Mouse (Mus musculus) MEL (cell line): Measurements from ENCODE around the gene Vamp2. TPM values are rescaled to one million over a fixed set of nuclear protein-coding genes. Genes with fewer than 3 reads are reported as not detected.
A peak's percentile ranks its signal among the peaks of the same experiment; 100 is the strongest.

Experiments used
- DNase-seq: peaks from one replicate; pipeline ENCODE4 v3.0.0; 2011; ENCODE audit warnings: low read depth, low spot score
- H3K27ac ChIP-seq: 2 replicates; pipeline ENCODE4 v1.5.1; 2012; ENCODE audit warnings: low read depth, mild to moderate bottlenecking, control low read depth, low read length, moderate library complexity; ENCODE audit not compliant: control insufficient read depth
- H3K27me3 ChIP-seq, 2 experiments: fragments of 150-350 bp in 1 of 2; sonication (generic) in 1 of 2; 2 replicates each; pipeline ENCODE4 v1.6.1; 2012; ENCODE audit warnings: low read length in 2 of 2, mild to moderate bottlenecking in 2 of 2, improper control_type of control experiment in 1 of 2, moderate library complexity in 1 of 2; ENCODE audit not compliant: insufficient read depth in 2 of 2, control insufficient read depth in 1 of 2
- H3K36me3 ChIP-seq, 2 experiments: 2 replicates each; pipeline ENCODE4 v1.6.1; 2012 to 2014; ENCODE audit warnings: low read length in 2 of 2, improper control_type of control experiment in 1 of 2, inconsistent platforms in 1 of 2, mild to moderate bottlenecking in 1 of 2; ENCODE audit not compliant: insufficient read depth in 2 of 2, control insufficient read depth in 1 of 2
- H3K4me1 ChIP-seq, 2 experiments: fragments of 150-350 bp in 1 of 2; sonication (generic) in 1 of 2; 2 replicates each; pipeline ENCODE4 v1.6.1; 2012; ENCODE audit warnings: low read length in 2 of 2, improper control_type of control experiment in 1 of 2, mild to moderate bottlenecking in 1 of 2; ENCODE audit not compliant: insufficient read depth in 2 of 2, control insufficient read depth in 1 of 2
- H3K4me3 ChIP-seq, 2 experiments: fragments of 150-350 bp in 1 of 2; sonication (generic) in 1 of 2; 2 replicates each; pipeline ENCODE4 v1.5.1; 2012; ENCODE audit warnings: low read depth in 2 of 2, low read length in 2 of 2, mild to moderate bottlenecking in 2 of 2, moderate library complexity in 2 of 2, control low read depth in 1 of 2, improper control_type of control experiment in 1 of 2; ENCODE audit not compliant: control insufficient read depth in 1 of 2, insufficient read depth in 1 of 2
- H3K79me2 ChIP-seq: 2 replicates; pipeline ENCODE4 v1.6.1; 2012; ENCODE audit warnings: mild to moderate bottlenecking, low read length, moderate library complexity; ENCODE audit not compliant: control insufficient read depth, poor library complexity, insufficient read depth
- H3K9ac ChIP-seq: 2 replicates; pipeline ENCODE4 v1.6.1; 2012; ENCODE audit warnings: low read depth, mild to moderate bottlenecking, control low read depth, low read length, moderate library complexity; ENCODE audit not compliant: control insufficient read depth, poor library complexity, severe bottlenecking
- H3K9me3 ChIP-seq: fragments of 150-350 bp; sonication (generic); replicated peaks from 2 replicates; pipeline ENCODE4 v1.6.1; 2012; ENCODE audit warnings: mild to moderate bottlenecking, low read length, improper control_type of control experiment, moderate library complexity; ENCODE audit not compliant: insufficient read depth
- CHD1 ChIP-seq: IDR thresholded peaks from 2 replicates; pipeline ENCODE4 v1.6.1; 2012; ENCODE audit warnings: low read depth, mild to moderate bottlenecking, inconsistent platforms, low read length, improper control_type of control experiment
- CHD2 ChIP-seq: IDR thresholded peaks from 2 replicates; pipeline ENCODE4 v1.6.1; 2011; ENCODE audit warnings: low read length, improper control_type of control experiment
- CTCF ChIP-seq, 3 experiments: IDR thresholded peaks in 2 of 3; conservative IDR thresholded peaks in 1 of 3; 2 replicates each; pipeline ENCODE4 v1.5.1; 2011 to 2012; ENCODE audit warnings: low read length in 3 of 3, low read depth in 2 of 3, mild to moderate bottlenecking in 2 of 3, improper control_type of control experiment in 1 of 3, inconsistent platforms in 1 of 3, mixed read lengths in 1 of 3, moderate library complexity in 1 of 3; ENCODE audit not compliant: control insufficient read depth in 1 of 3, insufficient read depth in 1 of 3, poor library complexity in 1 of 3, severe bottlenecking in 1 of 3
- E2F4 ChIP-seq: IDR thresholded peaks from 2 replicates; pipeline ENCODE4 v1.6.1; 2011; ENCODE audit warnings: low read depth, low read length, improper control_type of control experiment, borderline replicate concordance
- ELF1 ChIP-seq: IDR thresholded peaks from 2 replicates; pipeline ENCODE4 v1.6.1; 2014; ENCODE audit warnings: low read depth, mild to moderate bottlenecking, inconsistent platforms, low read length, improper control_type of control experiment, moderate library complexity
- EP300 ChIP-seq, 2 experiments: IDR thresholded peaks; 2 replicates each; pipeline ENCODE4 v1.6.1; 2011; ENCODE audit warnings: improper control_type of control experiment in 2 of 2, low read length in 2 of 2, low read depth in 1 of 2, mild to moderate bottlenecking in 1 of 2
- ETS1 ChIP-seq: IDR thresholded peaks from 2 replicates; pipeline ENCODE4 v1.6.1; 2012; ENCODE audit warnings: low read depth, mild to moderate bottlenecking, inconsistent platforms, low read length, improper control_type of control experiment, moderate library complexity
- JUND ChIP-seq: IDR thresholded peaks from 2 replicates; pipeline ENCODE4 v1.6.1; 2011; ENCODE audit warnings: low read depth, mild to moderate bottlenecking, improper control_type of control experiment, low read length
- KAT2A ChIP-seq: conservative IDR thresholded peaks from 2 replicates; pipeline ENCODE4 v1.6.1; 2012; ENCODE audit warnings: low read depth, low read length, improper control_type of control experiment, inconsistent platforms
- MYB ChIP-seq: IDR thresholded peaks from 2 replicates; pipeline ENCODE4 v1.6.1; 2011; ENCODE audit warnings: mild to moderate bottlenecking, low read depth, low read length, improper control_type of control experiment
- MYC ChIP-seq: IDR thresholded peaks from 2 replicates; pipeline ENCODE4 v1.6.1; 2011; ENCODE audit warnings: low read depth, mild to moderate bottlenecking, low read length, improper control_type of control experiment, moderate library complexity
- NELFE ChIP-seq: IDR thresholded peaks from 2 replicates; pipeline ENCODE4 v1.6.1; 2011; ENCODE audit warnings: low read depth, low read length, improper control_type of control experiment
- POLR2AphosphoS2 ChIP-seq: IDR thresholded peaks from 2 replicates; pipeline ENCODE4 v1.6.1; 2011; ENCODE audit warnings: low read length, improper control_type of control experiment
- POLR2AphosphoS5 ChIP-seq: IDR thresholded peaks from 2 replicates; pipeline ENCODE4 v1.6.1; 2012; ENCODE audit warnings: low read depth, borderline replicate concordance, mild to moderate bottlenecking, inconsistent platforms, low read length, moderate library complexity, mixed read lengths
- RCOR1 ChIP-seq: IDR thresholded peaks from 2 replicates; pipeline ENCODE4 v1.6.1; 2012; ENCODE audit warnings: low read depth, mild to moderate bottlenecking, inconsistent platforms, low read length, improper control_type of control experiment
- SMC3 ChIP-seq: IDR thresholded peaks from 2 replicates; pipeline ENCODE4 v1.6.1; 2011; ENCODE audit warnings: low read depth, low read length, improper control_type of control experiment
- TAL1 ChIP-seq: IDR thresholded peaks from 2 replicates; pipeline ENCODE4 v1.6.1; 2012; ENCODE audit warnings: mild to moderate bottlenecking, inconsistent platforms, low read length, moderate library complexity, mixed read lengths
- USF1 ChIP-seq: IDR thresholded peaks from 2 replicates; pipeline ENCODE4 v1.6.1; 2014; ENCODE audit warnings: low read depth, mild to moderate bottlenecking, inconsistent platforms, low read length, improper control_type of control experiment, moderate library complexity
- ZC3H11A ChIP-seq: IDR thresholded peaks from 2 replicates; pipeline ENCODE4 v1.6.1; 2012; ENCODE audit warnings: low read depth, mild to moderate bottlenecking, inconsistent platforms, low read length, improper control_type of control experiment
- ZMIZ1 ChIP-seq: IDR thresholded peaks from 2 replicates; pipeline ENCODE4 v1.6.1; 2012; ENCODE audit warnings: low read depth, mild to moderate bottlenecking, inconsistent platforms, low read length, improper control_type of control experiment, moderate library complexity
- ZNF384 ChIP-seq: IDR thresholded peaks from 2 replicates; pipeline ENCODE4 v1.6.1; 2012; ENCODE audit warnings: low read depth, mild to moderate bottlenecking, inconsistent platforms, low read length, improper control_type of control experiment
- polyA plus RNA-seq, 2 experiments: library from polyadenylated mRNA; stranded (reverse) in 1 of 2; unstranded in 1 of 2; fragments of >175 nt in 1 of 2; fragments of >200 nt in 1 of 2; gene quantifications; 2 replicates each; pipeline versions ENCODE4 v1.2.1 to v1.2.4; 2012; ENCODE audit warnings: low replicate concordance in 2 of 2, low read depth in 1 of 2; ENCODE audit not compliant: insufficient read length in 2 of 2, insufficient read depth in 1 of 2, missing spikeins in 1 of 2
- total RNA-seq: library from RNA; depleted of rRNA; stranded (reverse); fragments of 300-350 nt; gene quantifications from 2 replicates; pipeline ENCODE4 v1.2.3, GENCODE M21; 2012

The Vamp2 gene
- total and polyA plus RNA-seq, 3 experiments, result 3.3 to 28.9 TPM; not detected in 1

DNA sequence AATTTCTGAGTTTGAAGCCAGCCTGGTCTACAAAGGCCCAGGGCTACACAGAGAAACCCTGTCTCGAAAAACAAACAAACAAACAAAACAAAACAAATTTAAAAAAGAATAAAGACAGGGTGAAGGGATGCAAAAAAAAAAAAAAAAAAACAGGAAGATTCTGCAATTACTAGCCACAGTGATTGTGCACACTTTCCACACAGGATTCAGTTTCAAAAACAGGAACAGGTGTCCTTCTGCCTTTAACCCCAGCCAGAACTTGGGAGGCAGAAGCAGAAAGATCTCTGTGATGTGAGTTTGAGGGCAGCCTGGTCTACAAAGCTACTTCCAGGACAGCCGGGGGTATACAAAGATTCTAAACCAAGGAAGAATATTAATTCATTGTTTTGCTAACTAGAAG, 30.0 kb upstream of the Vamp2 start:
- Histone ChIP-seq H3K4me1 (peaks cover 0 to 7% of the 10 kb centered on the region in 2 experiments; a peak in 2 of 4 replicates), H3K27me3 (no peaks in the 10 kb centered on the region), H3K27ac (no peak overlapping the region), H3K4me3 (peak overlapping the region; percentile 67 to 88), H3K79me2 (peaks cover 10% of the 10 kb centered on the region; the same call in 1 of the 2 replicates), H3K9ac (peak overlapping the region; percentile 76), H3K36me3 (peaks cover 0 to 6% of the 10 kb centered on the region in 2 experiments; a peak in 2 of 4 replicates), H3K9me3 (no peaks in the 10 kb centered on the region)
- peak; percentile 24 for DNase-seq
- TF ChIP-seq EP300 (IDR thresholded peaks at IDR 0.05; ENCODE audit: low read depth in 1 of 2, low read length in 2 of 2) (no peak), ZNF384 (peak; percentile 74)

DNA sequence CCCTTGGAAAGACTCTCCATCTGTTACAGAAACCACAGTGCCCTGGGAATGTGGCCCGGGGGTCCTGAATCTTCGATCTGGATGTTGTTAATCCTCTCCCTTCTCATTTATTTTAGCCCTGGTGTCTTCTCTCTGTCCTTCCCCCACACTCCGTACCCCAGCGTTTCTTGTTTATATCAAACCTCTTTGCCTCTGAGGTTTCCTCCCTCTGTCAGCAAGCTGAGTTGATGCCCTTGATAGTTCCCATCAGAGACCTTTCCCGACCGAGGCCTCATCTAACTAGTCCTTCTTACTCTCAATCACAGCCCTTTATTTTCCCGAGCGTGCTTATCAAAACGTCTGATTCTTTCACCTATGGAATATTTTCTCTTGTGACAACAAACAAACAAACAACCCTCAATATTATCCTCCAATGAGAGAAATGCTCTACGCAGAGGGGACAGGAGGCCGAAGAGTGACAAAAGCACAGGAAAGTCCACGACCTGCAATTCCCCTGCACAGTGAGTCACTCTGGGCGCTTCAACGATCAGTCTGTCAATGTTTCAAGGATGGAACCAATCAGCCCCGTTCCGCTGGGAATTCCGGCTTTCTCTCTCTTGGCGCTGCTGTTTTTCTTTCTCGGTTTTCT, 29.4 kb upstream of the Vamp2 start:
- peak overlapping the region; percentile 24; the same call in 1 of the 2 replicates for H3K27ac ChIP-seq
- no peaks in the 10 kb centered on the region for H3K27me3 ChIP-seq
- peaks cover 0 to 7% of the 10 kb centered on the region in 2 experiments; a peak in 2 of 4 replicates for H3K4me1 ChIP-seq
- no peak for TF ChIP-seq CTCF (IDR thresholded peaks at IDR 0.05 in 2 of 3, conservative IDR thresholded peaks at IDR 0.05 in 1 of 3; ENCODE audit: control insufficient read depth in 1 of 3, insufficient read depth in 1 of 3, low read depth in 2 of 3, low read length in 3 of 3, poor library complexity in 1 of 3, severe bottlenecking in 1 of 3)
- no peak for TF ChIP-seq USF1
- 0 out of 2 replicates have a peak, but pooled peaks have one; percentile 25 for TF ChIP-seq POLR2AphosphoS2
- TF ChIP-seq JUND, result no peak
- no peak; the same call in 1 of the 2 replicates for TF ChIP-seq NELFE
- peak; percentile 19; the same call in 1 of the 2 replicates for TF ChIP-seq MYC
- 0 out of 2 replicates have a peak, but pooled peaks have one; percentile 10 for TF ChIP-seq ZMIZ1
- 0 out of 2 replicates have a peak, but pooled peaks have one; percentile 42 for TF ChIP-seq CHD1
- peak overlapping the region; percentile 76 for H3K9ac ChIP-seq
- H3K4me3 ChIP-seq, result peak overlapping the region; percentile 67 to 88
- peaks cover 10% of the 10 kb centered on the region; the same call in 1 of the 2 replicates for H3K79me2 ChIP-seq
- peaks cover 0 to 6% of the 10 kb centered on the region in 2 experiments; a peak in 2 of 4 replicates for H3K36me3 ChIP-seq
- no peaks in the 10 kb centered on the region for H3K9me3 ChIP-seq
- DNase-seq, result peak; percentile 57

DNA sequence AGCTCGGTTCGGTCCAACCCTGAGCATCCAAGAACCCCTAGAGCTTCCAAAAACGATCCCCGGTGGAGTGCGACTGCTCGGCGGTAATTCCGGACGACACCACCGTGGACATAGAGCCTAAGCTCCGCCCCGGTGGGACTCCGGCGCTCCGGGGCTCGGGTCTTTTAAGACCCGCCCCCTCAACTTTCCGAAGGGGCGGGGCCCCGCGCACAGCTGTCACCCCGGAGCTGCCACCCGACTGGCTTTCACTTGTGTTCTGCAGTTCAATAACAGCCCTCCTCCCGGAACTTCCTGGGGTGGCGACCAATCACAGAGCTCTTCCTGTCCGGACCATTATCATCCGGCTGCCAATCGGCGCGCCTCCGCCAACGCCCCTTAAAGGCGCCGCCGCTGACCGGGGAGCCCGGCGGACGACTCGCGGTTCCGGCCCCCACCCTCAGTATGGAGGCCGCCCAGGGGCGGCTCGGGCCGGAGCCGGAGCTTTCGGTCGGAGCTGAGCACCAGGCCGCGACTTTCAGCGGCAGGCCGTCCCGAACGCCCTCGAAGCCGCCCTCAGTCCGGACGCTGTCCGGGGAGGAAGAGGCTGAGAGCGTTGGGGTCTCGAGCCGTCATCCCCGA, 28.8 kb upstream of the Vamp2 start, which contains the start of gene Borcs6:
Gene Borcs6 (plus strand): TSS at position 361 of the 618 bp plus-strand sequence.
- Histone ChIP-seq H3K27ac (peak within 1 kb of the TSS; percentile 24), H3K27me3 (no peaks in the 10 kb centered on the region), H3K9me3 (no peaks in the 10 kb centered on the region), H3K4me1 (peaks cover 0 to 10% of the 10 kb centered on the region in 2 experiments; a peak in 2 of 4 replicates), H3K4me3 (peak within 1 kb of the TSS; percentile 87 to 88), H3K36me3 (peaks cover 0 to 6% of the 10 kb centered on the region in 2 experiments; a peak in 2 of 4 replicates), H3K9ac (peak within 1 kb of the TSS; percentile 80), H3K79me2 (peaks cover 10% of the 10 kb centered on the region; the same call in 1 of the 2 replicates)
- DNase-seq, result peak; percentile 99
- TF ChIP-seq RCOR1, result no peak
- no peak for TF ChIP-seq MYC
- TF ChIP-seq ZMIZ1, result 0 out of 2 replicates have a peak, but pooled peaks have one; percentile 37
- TF ChIP-seq TAL1, result no peak
- no peak; the same call in 1 of the 2 replicates for TF ChIP-seq POLR2AphosphoS2
- TF ChIP-seq ELF1, result peak; percentile 99
- TF ChIP-seq ZC3H11A, result no peak
- TF ChIP-seq USF1, result peak; percentile 59
- no peak for TF ChIP-seq MYB
- no peak for TF ChIP-seq POLR2AphosphoS5
- no peak for TF ChIP-seq E2F4
- TF ChIP-seq ETS1, result peak; percentile 50; the same call in 1 of the 2 replicates
- peak; percentile 71; the same call in 1 of the 2 replicates for TF ChIP-seq KAT2A
- TF ChIP-seq CTCF (IDR thresholded peaks at IDR 0.05 in 2 of 3, conservative IDR thresholded peaks at IDR 0.05 in 1 of 3; ENCODE audit: control insufficient read depth in 1 of 3, insufficient read depth in 1 of 3, low read depth in 2 of 3, low read length in 3 of 3, poor library complexity in 1 of 3, severe bottlenecking in 1 of 3), result no peak
- 0 out of 2 replicates have a peak, but pooled peaks have one; percentile 49 for TF ChIP-seq CHD2
- no peak for TF ChIP-seq CHD1
- TF ChIP-seq SMC3, result no peak
